Mouse (Mus musculus): ENCODE data around the gene Pamr1.

- no peak for TF ChIP-seq MAX (IDR thresholded peaks at IDR 0.05)
- peak; percentile 19 for TF ChIP-seq CTCF (IDR thresholded peaks at IDR 0.05; ENCODE audit: control insufficient read depth, insufficient read depth, insufficient read length)
Observed at GRCm38 (mm10) chr2:102589977-102590376, 40.2 kb downstream of the Pamr1 start.
